ENCODE assay signal across 27 mouse cellular contexts in genomic region chr5:53405929-53406328, GRCm38 (mm10).
"Had no signal": no experiment of that assay in that cellular context is flagged by ENCODE, and none has a peak within 500 bp of the region (broad histone marks: within the 10 kb centered on the region; RNA-seq: fewer than 3 reads in every experiment).

No protein-coding gene starts in this region.

- H3K4me2 ChIP-seq: heart, embryonic 12.5 days; hindbrain, embryonic 12.5 days; hindbrain, embryonic 14.5 days; intestine, embryonic 15.5 days; limb, embryonic 12.5 days; liver, embryonic 11.5 days; liver, embryonic 13.5 days; liver, embryonic 15.5 days had no signal

- H3K36me3 ChIP-seq: heart, embryonic 10.5 days; heart, embryonic 12.5 days; hindbrain, embryonic 10.5 days; hindbrain, embryonic 12.5 days; intestine, embryonic 15.5 days; limb, embryonic 10.5 days; limb, embryonic 12.5 days; liver, embryonic 13.5 days; liver, embryonic 15.5 days had no signal

- DNase-seq: gastrocnemius, postnatal 14 days; gastrocnemius, postnatal 36 days; heart, adult 11 months; heart, postnatal 10 days; heart, postnatal 4 days; kidney, adult 18-20 months; kidney, adult 8-10 months; kidney, postnatal 10 days; kidney, postnatal 25 days; kidney, postnatal 4 days; liver; liver, embryonic 13.5 days had no signal

- H3K9me3 ChIP-seq: heart, embryonic 10.5 days; heart, embryonic 12.5 days; hindbrain, embryonic 10.5 days; hindbrain, embryonic 12.5 days; intestine, embryonic 15.5 days; limb, embryonic 10.5 days; limb, embryonic 12.5 days; liver, embryonic 13.5 days; liver, embryonic 15.5 days had no signal

- ATAC-seq: hindbrain, embryonic 16.5 days; inflammation-experienced regulatory T-cells, adult 6 months; intestine, embryonic 15.5 days; intestine, postnatal 0 days had no signal

- H3K27ac ChIP-seq: heart, embryonic 10.5 days; hindbrain, embryonic 10.5 days; hindbrain, embryonic 12.5 days; hindbrain, embryonic 14.5 days; intestine, embryonic 15.5 days; layer of hippocampus, adult 2 months; left cerebral cortex, adult 2 months; limb, embryonic 10.5 days; limb, embryonic 12.5 days; liver, embryonic 13.5 days; liver, embryonic 15.5 days had no signal

- H3K4me1 ChIP-seq: heart, embryonic 10.5 days; heart, embryonic 12.5 days; hindbrain, embryonic 10.5 days; hindbrain, embryonic 12.5 days; intestine, embryonic 15.5 days; limb, embryonic 12.5 days; liver, embryonic 15.5 days had no signal

- H3K27me3 ChIP-seq: hindbrain, embryonic 12.5 days; intestine, embryonic 15.5 days; limb, embryonic 12.5 days; liver, embryonic 13.5 days; liver, embryonic 15.5 days had no signal

- H3K4me3 ChIP-seq: heart, embryonic 10.5 days; heart, embryonic 12.5 days; hindbrain, embryonic 10.5 days; hindbrain, embryonic 12.5 days; intestine, embryonic 15.5 days; layer of hippocampus, adult 2 months; left cerebral cortex, adult 2 months; limb, embryonic 10.5 days; limb, embryonic 12.5 days; liver, embryonic 13.5 days; liver, embryonic 15.5 days had no signal

- H3K9ac ChIP-seq: heart, embryonic 12.5 days; hindbrain, embryonic 12.5 days; hindbrain, embryonic 14.5 days; intestine, embryonic 15.5 days; limb, embryonic 12.5 days; liver, embryonic 13.5 days; liver, embryonic 15.5 days had no signal
